Mouse (Mus musculus): ENCODE results near the gene Nmur2. TPM values are rescaled to one million over a fixed set of nuclear protein-coding genes. Genes with fewer than 3 reads are reported as not detected.

Gene Nmur2
- polyA plus RNA-seq, 1 experiment from 2014 or later = not detected

DNA sequence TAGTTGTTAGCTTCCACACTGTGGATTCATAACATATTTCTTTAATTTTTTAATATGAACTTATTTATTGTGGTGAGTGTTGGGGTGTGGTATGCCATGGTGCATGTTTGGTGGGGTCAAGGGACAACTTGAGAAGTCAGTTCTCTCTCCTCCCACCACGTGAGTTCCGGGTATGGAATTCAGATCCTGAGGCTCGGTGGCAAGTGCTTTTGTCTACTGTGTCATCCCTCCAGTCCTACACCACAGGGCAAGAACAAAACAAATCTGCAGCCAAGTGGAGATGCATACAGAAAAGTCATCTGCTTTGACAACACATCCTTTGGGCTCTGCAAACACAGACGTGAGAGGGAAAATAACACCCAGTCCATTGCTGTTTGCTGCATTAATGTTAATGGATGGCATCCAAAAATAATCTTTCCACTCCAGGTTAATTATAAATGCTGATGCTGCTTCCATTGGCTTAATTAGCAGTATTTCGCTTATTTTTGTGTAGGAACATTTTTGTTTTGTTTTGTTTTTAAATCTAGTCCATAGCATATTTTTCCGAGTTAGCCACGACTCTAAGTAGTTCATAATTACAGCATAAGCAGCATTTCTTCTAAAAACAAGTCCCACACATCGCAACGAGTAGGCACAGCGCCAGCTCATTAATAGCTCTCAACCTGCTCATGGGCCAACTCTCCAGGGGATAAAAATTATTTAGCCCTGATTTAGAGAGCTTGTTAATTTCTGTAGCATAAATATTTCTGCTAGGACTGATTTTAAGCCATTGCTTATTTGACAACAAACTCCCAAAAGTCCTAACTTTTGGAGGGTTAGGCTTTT lies 14.9 kb downstream of the Nmur2 start:
- Histone ChIP-seq H3K27me3 (ENCODE audit: control insufficient read depth, insufficient read depth, low read length) (no peaks in the 10 kb centered on the region), H3K36me3 (ENCODE audit: control insufficient read depth, insufficient read depth) (no peaks in the 10 kb centered on the region), H3K4me2 (ENCODE audit: low read depth, low read length) (no peak overlapping the region), H3K9ac (ENCODE audit: low read length) (no peak overlapping the region), H3K4me3 (ENCODE audit: low read length) (no peak overlapping the region), H3K9me3 (replicated peaks; ENCODE audit: control insufficient read depth, low read length) (no peaks in the 10 kb centered on the region), H3K4me1 (ENCODE audit: control insufficient read depth, insufficient read depth, low read length) (no peaks in the 10 kb centered on the region), H3K27ac (ENCODE audit: low read length) (no peak overlapping the region)
- WGBS = 72% methylated on average over 10 of the region's 10 CpGs
- no peak for ATAC-seq (replicated peaks; ENCODE audit: extremely low read depth, insufficient read depth, low FRiP score)

DNA sequence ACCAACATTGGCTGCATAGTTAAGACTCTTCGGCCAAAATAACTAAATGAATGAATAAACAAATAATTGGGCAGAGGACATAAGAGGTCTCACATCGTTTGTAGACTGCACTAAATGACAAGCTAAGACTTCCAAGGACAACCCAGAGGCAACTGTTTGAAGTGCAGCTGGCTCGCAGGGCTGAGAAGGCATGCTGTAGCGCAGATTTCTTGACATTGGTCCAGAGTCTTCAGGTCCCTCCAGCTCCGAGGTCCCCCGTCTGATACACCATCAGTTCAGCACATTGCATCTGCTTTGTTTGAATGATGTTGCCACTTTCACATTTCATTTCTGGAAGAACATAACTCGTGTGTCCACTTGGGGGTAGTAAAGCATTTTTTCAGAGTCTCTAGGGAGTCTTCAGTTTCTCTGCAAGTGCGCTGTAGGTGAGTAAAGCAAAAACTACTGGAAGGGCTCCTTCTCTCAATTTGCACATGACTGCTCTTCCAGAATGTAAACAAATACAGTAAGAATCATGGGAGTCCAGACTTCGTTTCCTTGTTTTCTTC lies 27.2 kb downstream of the Nmur2 start:
- Histone ChIP-seq H3K27me3 (ENCODE audit: control insufficient read depth, insufficient read depth, low read length) (no peaks in the 10 kb centered on the region), H3K9me3 (replicated peaks; ENCODE audit: control insufficient read depth, low read length) (no peaks in the 10 kb centered on the region), H3K4me1 (ENCODE audit: control insufficient read depth, insufficient read depth, low read length) (no peaks in the 10 kb centered on the region), H3K9ac (ENCODE audit: low read length) (no peak overlapping the region), H3K4me2 (ENCODE audit: low read depth, low read length) (no peak overlapping the region), H3K36me3 (ENCODE audit: control insufficient read depth, insufficient read depth) (no peaks in the 10 kb centered on the region), H3K4me3 (ENCODE audit: low read length) (no peak overlapping the region), H3K27ac (ENCODE audit: low read length) (no peak overlapping the region)
- ATAC-seq (replicated peaks; ENCODE audit: extremely low read depth, insufficient read depth, low FRiP score) = no peak
- WGBS = 46% methylated on average over 9 of the region's 9 CpGs

DNA sequence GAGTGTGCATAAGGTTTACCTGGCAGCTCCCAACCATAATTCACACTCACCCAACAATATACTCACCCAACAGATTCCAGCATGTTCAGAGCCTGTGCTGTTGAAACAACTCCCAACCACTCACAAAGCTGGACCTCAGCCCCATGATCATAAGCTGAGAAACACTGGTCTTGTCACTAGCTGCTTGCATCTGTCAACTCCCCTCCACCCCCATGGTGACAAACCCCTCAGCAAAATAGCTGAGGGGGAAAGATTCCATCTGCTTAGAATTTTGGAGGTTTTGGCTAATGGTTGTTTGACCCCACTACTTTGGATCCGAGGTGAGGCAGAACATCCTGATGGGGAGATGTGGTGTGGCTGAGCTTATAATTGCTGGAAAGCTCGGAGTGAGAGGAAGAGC lies 28.4 kb downstream of the Nmur2 start:
- 42% methylated on average over 2 of the region's 2 CpGs for WGBS
- Histone ChIP-seq H3K4me2 (ENCODE audit: low read depth, low read length) (no peak overlapping the region), H3K27ac (ENCODE audit: low read length) (no peak overlapping the region), H3K36me3 (ENCODE audit: control insufficient read depth, insufficient read depth) (no peaks in the 10 kb centered on the region), H3K9ac (ENCODE audit: low read length) (no peak overlapping the region), H3K9me3 (replicated peaks; ENCODE audit: control insufficient read depth, low read length) (no peaks in the 10 kb centered on the region), H3K4me1 (ENCODE audit: control insufficient read depth, insufficient read depth, low read length) (no peaks in the 10 kb centered on the region), H3K4me3 (ENCODE audit: low read length) (no peak overlapping the region), H3K27me3 (ENCODE audit: control insufficient read depth, insufficient read depth, low read length) (no peaks in the 10 kb centered on the region)
- ATAC-seq (replicated peaks; ENCODE audit: extremely low read depth, insufficient read depth, low FRiP score) = no peak

DNA sequence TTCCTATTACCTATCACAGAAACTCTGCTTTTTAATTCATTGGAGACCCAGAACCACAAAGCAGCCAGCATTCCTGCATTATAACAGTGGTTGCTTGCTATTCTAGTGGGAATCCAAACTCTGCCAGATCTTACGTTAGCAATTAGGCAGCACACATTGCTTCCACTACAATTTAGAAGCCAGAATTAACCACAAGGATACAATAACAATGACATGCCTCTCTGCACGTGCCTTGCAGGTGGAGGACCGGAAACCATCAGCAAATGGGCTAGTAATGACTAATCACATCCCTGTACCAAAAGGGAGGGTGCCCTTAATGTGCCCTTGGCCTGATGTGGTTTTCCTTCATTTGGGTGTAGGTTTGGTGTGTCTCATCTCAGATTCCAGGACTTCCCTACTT lies 32.5 kb downstream of the Nmur2 start:
- Histone ChIP-seq H3K9ac (ENCODE audit: low read length) (no peak overlapping the region), H3K36me3 (ENCODE audit: control insufficient read depth, insufficient read depth) (no peaks in the 10 kb centered on the region), H3K9me3 (replicated peaks; ENCODE audit: control insufficient read depth, low read length) (no peaks in the 10 kb centered on the region), H3K27ac (ENCODE audit: low read length) (no peak overlapping the region), H3K4me2 (ENCODE audit: low read depth, low read length) (no peak overlapping the region), H3K27me3 (ENCODE audit: control insufficient read depth, insufficient read depth, low read length) (no peaks in the 10 kb centered on the region), H3K4me1 (ENCODE audit: control insufficient read depth, insufficient read depth, low read length) (no peaks in the 10 kb centered on the region), H3K4me3 (ENCODE audit: low read length) (no peak overlapping the region)
- 61% methylated on average over 3 of the region's 3 CpGs for WGBS
- ATAC-seq (replicated peaks; ENCODE audit: extremely low read depth, insufficient read depth, low FRiP score) = no peak

DNA sequence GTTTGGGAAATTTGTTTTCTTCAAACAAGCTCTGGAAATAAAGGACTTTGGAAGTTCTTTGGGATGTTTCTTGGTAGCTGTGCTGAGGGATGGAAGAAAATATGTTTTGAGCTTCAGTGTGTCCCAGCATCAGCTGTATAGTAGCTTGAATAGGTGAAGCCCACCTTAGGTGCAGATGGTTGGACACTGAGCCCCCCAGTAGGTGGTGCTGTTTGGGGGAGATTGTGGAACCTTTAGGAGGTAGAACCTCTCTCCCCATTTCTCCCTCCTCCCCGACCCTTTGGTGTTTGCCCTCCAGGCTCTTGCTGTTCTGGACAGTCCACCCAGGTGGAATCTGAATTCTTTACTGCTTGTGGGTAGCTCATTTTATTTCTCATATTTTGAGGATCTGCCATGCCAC lies 48.0 kb downstream of the Nmur2 start:
- Histone ChIP-seq H3K4me2 (ENCODE audit: low read depth, low read length) (no peak overlapping the region), H3K9ac (ENCODE audit: low read length) (no peak overlapping the region), H3K27ac (ENCODE audit: low read length) (no peak overlapping the region), H3K4me1 (ENCODE audit: control insufficient read depth, insufficient read depth, low read length) (no peaks in the 10 kb centered on the region), H3K9me3 (replicated peaks; ENCODE audit: control insufficient read depth, low read length) (no peaks in the 10 kb centered on the region), H3K4me3 (ENCODE audit: low read length) (no peak overlapping the region), H3K36me3 (ENCODE audit: control insufficient read depth, insufficient read depth) (no peaks in the 10 kb centered on the region), H3K27me3 (ENCODE audit: control insufficient read depth, insufficient read depth, low read length) (0 out of 2 replicates have a peak, but pooled peaks cover 2% of the 10 kb centered on the region)
- WGBS = 60% methylated on average over 1 of the region's 1 CpGs
- no peak for ATAC-seq (replicated peaks; ENCODE audit: extremely low read depth, insufficient read depth, low FRiP score)

DNA sequence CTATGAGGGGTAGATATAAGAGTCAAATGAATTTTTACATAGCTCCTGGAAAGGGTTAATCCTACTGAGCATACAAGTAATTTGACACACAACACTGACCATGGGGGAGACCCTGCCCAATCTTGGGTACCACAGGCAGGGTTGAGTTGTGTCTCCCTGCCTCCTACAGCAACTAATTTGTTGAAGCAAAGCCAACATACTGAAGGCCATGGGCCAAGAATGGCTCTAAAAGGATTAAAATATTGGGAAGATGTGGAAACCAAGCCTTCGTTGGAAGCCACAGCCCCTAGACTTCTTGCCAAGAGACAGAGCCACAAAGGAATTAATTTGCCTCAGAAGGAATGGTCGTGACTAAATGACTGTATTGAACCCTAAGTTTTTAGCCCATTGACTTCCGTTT lies 48.7 kb downstream of the Nmur2 start:
- ATAC-seq (replicated peaks; ENCODE audit: extremely low read depth, insufficient read depth, low FRiP score) = no peak
- WGBS = 59% methylated on average over 3 of the region's 3 CpGs
- H3K36me3 ChIP-seq (ENCODE audit: control insufficient read depth, insufficient read depth) = no peaks in the 10 kb centered on the region
- no peak overlapping the region for H3K4me3 ChIP-seq (ENCODE audit: low read length)
- no peaks in the 10 kb centered on the region for H3K9me3 ChIP-seq (replicated peaks; ENCODE audit: control insufficient read depth, low read length)
- H3K4me2 ChIP-seq (ENCODE audit: low read depth, low read length) = no peak overlapping the region
- no peak overlapping the region for H3K9ac ChIP-seq (ENCODE audit: low read length)
- no peak overlapping the region for H3K27ac ChIP-seq (ENCODE audit: low read length)
- H3K4me1 ChIP-seq (ENCODE audit: control insufficient read depth, insufficient read depth, low read length) = no peaks in the 10 kb centered on the region
- H3K27me3 ChIP-seq (ENCODE audit: control insufficient read depth, insufficient read depth, low read length) = 0 out of 2 replicates have a peak, but pooled peaks cover 2% of the 10 kb centered on the region

DNA sequence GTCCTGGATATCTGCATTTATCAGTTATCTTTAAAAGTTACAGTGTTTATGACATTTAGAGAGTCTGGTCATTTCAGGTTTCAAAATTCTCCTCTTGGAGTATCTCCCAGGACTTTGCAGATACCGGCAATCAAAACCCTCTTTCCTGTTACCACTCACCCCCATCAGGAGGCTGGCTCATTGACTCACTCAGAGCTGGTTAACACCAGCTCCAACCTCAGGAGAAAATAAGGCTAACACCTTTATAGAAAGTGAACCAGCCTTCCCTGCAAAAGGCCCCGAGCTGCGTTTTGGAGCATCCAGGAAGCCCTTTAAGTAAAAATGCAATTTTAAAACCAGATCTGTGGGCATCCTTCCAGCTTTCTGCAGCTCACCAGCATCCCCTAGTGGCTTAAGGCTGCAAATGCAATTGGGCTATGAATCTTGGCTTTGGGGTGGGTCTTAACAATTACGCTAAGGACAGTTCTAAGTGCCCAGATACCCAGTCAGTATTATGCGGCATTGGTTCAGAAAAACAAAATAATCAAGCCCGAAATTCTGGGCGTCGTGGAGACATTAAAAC lies 49.2 kb downstream of the Nmur2 start:
- ATAC-seq (replicated peaks; ENCODE audit: extremely low read depth, insufficient read depth, low FRiP score) = no peak
- H3K27ac ChIP-seq (ENCODE audit: low read length) = no peak overlapping the region
- no peaks in the 10 kb centered on the region for H3K36me3 ChIP-seq (ENCODE audit: control insufficient read depth, insufficient read depth)
- 8% methylated on average over 8 of the region's 8 CpGs for WGBS
- no peaks in the 10 kb centered on the region for H3K4me1 ChIP-seq (ENCODE audit: control insufficient read depth, insufficient read depth, low read length)
- H3K9ac ChIP-seq (ENCODE audit: low read length) = no peak overlapping the region
- H3K9me3 ChIP-seq (replicated peaks; ENCODE audit: control insufficient read depth, low read length) = no peaks in the 10 kb centered on the region
- no peak overlapping the region for H3K4me3 ChIP-seq (ENCODE audit: low read length)
- H3K27me3 ChIP-seq (ENCODE audit: control insufficient read depth, insufficient read depth, low read length) = 0 out of 2 replicates have a peak, but pooled peaks cover 2% of the 10 kb centered on the region
- no peak overlapping the region for H3K4me2 ChIP-seq (ENCODE audit: low read depth, low read length)

DNA sequence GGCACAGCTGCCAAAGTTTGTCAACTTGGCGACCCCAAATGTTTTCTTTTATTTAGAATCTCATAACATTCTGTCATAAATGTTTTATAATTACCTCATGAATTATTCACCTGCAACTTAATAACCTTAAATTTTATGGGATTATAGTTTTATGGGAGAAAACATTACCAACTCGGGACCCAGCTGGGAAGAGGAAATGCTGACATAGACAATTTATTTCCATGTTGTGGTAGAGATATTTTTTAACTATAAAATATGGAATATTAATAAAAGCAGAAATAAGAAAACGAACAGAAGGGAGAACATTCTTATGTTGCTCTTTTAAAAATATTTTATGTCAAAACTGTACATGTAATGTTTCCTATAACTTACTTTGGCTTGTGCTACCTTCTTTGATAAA lies 56.2 kb downstream of the Nmur2 start:
- Histone ChIP-seq H3K4me3 (ENCODE audit: low read length) (no peak overlapping the region), H3K4me1 (ENCODE audit: control insufficient read depth, insufficient read depth, low read length) (no peaks in the 10 kb centered on the region), H3K27ac (ENCODE audit: low read length) (no peak overlapping the region), H3K9ac (ENCODE audit: low read length) (no peak overlapping the region), H3K4me2 (ENCODE audit: low read depth, low read length) (no peak overlapping the region), H3K9me3 (replicated peaks; ENCODE audit: control insufficient read depth, low read length) (no peaks in the 10 kb centered on the region), H3K27me3 (ENCODE audit: control insufficient read depth, insufficient read depth, low read length) (no peaks in the 10 kb centered on the region), H3K36me3 (ENCODE audit: control insufficient read depth, insufficient read depth) (no peaks in the 10 kb centered on the region)
- 60% methylated on average over 3 of the region's 3 CpGs for WGBS
- ATAC-seq (replicated peaks; ENCODE audit: extremely low read depth, insufficient read depth, low FRiP score) = no peak

DNA sequence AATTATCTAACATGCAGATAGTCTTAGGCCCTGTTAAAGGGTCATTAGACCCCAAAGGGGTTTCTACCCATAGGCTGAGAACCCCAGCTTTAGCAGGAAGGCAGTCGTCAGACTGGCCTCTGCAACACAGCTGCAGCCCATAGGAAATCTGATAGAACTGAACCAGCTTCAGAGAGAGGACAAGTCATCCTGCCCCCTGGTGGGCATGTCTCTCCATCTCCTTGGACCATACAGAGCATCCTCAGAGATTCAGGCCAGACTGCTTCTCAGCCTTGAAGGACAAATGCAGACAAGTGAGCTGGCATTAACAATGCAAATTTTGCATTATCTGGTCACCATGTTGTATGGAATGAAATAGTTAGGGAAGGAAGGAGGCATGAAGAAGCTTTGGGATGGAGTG lies 59.2 kb downstream of the Nmur2 start:
- Histone ChIP-seq H3K4me2 (ENCODE audit: low read depth, low read length) (no peak overlapping the region), H3K27ac (ENCODE audit: low read length) (no peak overlapping the region), H3K9ac (ENCODE audit: low read length) (no peak overlapping the region), H3K9me3 (replicated peaks; ENCODE audit: control insufficient read depth, low read length) (no peaks in the 10 kb centered on the region), H3K27me3 (ENCODE audit: control insufficient read depth, insufficient read depth, low read length) (no peaks in the 10 kb centered on the region), H3K4me1 (ENCODE audit: control insufficient read depth, insufficient read depth, low read length) (no peaks in the 10 kb centered on the region), H3K36me3 (ENCODE audit: control insufficient read depth, insufficient read depth) (no peaks in the 10 kb centered on the region), H3K4me3 (ENCODE audit: low read length) (no peak overlapping the region)
- no peak for ATAC-seq (replicated peaks; ENCODE audit: extremely low read depth, insufficient read depth, low FRiP score)
- WGBS = 48% methylated on average over 1 of the region's 1 CpGs

All from heart, embryonic 16.5 days (tissue).